In the genomic region with DNA sequence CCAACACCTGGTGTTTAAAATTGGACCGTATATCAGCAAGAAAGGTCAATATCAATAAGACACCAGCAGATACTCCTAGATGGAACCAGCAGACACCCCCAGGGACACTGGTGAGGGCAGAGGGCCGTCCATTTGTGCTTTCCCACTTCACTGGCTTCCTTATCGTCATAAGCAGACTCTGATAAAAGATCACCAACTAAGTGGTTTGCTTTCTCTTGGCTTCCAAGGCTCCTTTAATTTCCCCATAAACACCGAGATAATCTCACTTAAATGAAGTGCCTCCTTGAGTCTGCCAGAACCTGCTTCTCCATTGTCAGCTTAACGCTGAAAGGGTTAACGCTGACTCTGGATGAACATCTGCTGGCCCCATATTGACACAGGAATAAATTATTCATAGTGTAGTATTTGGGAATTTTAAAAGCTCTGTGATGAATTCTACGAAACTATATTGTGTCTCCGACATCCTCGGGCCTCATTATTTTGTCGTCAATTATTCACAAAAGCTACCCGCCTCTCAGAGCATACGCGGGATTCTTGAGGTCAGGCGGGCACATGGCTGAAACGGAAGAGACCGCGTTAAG, we compare ENCODE assay signal across 10 mouse cellular contexts.
DNase-seq lines count a peak whose midpoint lies in the region; ATAC-seq and TF ChIP-seq lines count a peak whose summit lies in the region.
"Had no signal": no experiment of that assay in that cellular context is flagged by ENCODE, and none has a peak within 500 bp of the region (broad histone marks: within the 10 kb centered on the region; RNA-seq: fewer than 3 reads in every experiment).

No protein-coding gene starts in this region.

- H3K4me1 ChIP-seq in embryonic facial prominence, embryonic 11.5 days (ENCODE audit: control insufficient read depth, insufficient read depth, low read length), result no peaks in the 10 kb centered on the region; the same call in 1 of the 2 replicates
- peaks cover 60% of the 10 kb centered on the region for H3K4me1 ChIP-seq in embryonic facial prominence, embryonic 10.5 days
- H3K4me1 ChIP-seq in cortical plate, adult 2 months (ENCODE audit: control insufficient read depth, insufficient read depth, low read length), result peaks cover 3% of the 10 kb centered on the region
- H3K4me1 ChIP-seq in hindbrain, embryonic 14.5 days (replicated peaks; ENCODE audit: control insufficient read depth, insufficient read depth, low read length), result peaks cover 65% of the 10 kb centered on the region
- peaks cover 56% of the 10 kb centered on the region for H3K4me1 ChIP-seq in midbrain, embryonic 16.5 days (ENCODE audit: control insufficient read depth, insufficient read depth, low read length)

- no peaks in the 10 kb centered on the region for H3K36me3 ChIP-seq in embryonic facial prominence, embryonic 11.5 days (replicated peaks; ENCODE audit: control insufficient read depth, insufficient read depth, low read depth, low read length)
- no peaks in the 10 kb centered on the region for H3K36me3 ChIP-seq in embryonic facial prominence, embryonic 10.5 days (replicated peaks)
- H3K36me3 ChIP-seq in hindbrain, embryonic 14.5 days (replicated peaks; ENCODE audit: control insufficient read depth, insufficient read depth), result no peaks in the 10 kb centered on the region
- H3K36me3 ChIP-seq in midbrain, embryonic 16.5 days (ENCODE audit: control insufficient read depth, insufficient read depth, low read length), result no peaks in the 10 kb centered on the region

- no peak for TF ChIP-seq CTCF in cortical plate, adult 2 months (IDR thresholded peaks at IDR 0.05; ENCODE audit: extremely low read depth, insufficient read depth, low read length)

- H3K9ac ChIP-seq in embryonic facial prominence, embryonic 11.5 days (replicated peaks; ENCODE audit: low read length), result peak overlapping the region; percentile 18; the same call in 1 of the 2 replicates
- peak overlapping the region; percentile 48 for H3K9ac ChIP-seq in hindbrain, embryonic 14.5 days
- H3K9ac ChIP-seq in midbrain, embryonic 16.5 days (ENCODE audit: low read depth, low read length), result peak overlapping the region; percentile 53

- no peak for TF ChIP-seq POLR2A in cortical plate, adult 2 months (IDR thresholded peaks at IDR 0.05; ENCODE audit: extremely low read depth, insufficient read depth, low read length)

- 0 out of 2 replicates have a peak overlapping the region, but pooled peaks have one; percentile 20 for H3K27ac ChIP-seq in embryonic facial prominence, embryonic 11.5 days (replicated peaks; ENCODE audit: low read depth, low read length)
- no peak overlapping the region for H3K27ac ChIP-seq in embryonic facial prominence, embryonic 10.5 days (replicated peaks)
- H3K27ac ChIP-seq in cortical plate, adult 2 months (ENCODE audit: insufficient read depth, low read length), result no peak overlapping the region
- H3K27ac ChIP-seq in hindbrain, embryonic 14.5 days, result peak overlapping the region; percentile 88
- peak overlapping the region; percentile 74 for H3K27ac ChIP-seq in midbrain, embryonic 16.5 days (ENCODE audit: low read length)

- WGBS in embryonic facial prominence, embryonic 11.5 days, result 70% methylated on average over 17 of the region's 17 CpGs
- 77% methylated on average over 17 of the region's 17 CpGs for WGBS in embryonic facial prominence, embryonic 10.5 days
- WGBS in hindbrain, embryonic 14.5 days, result 23% methylated on average over 17 of the region's 17 CpGs
- 8% methylated on average over 17 of the region's 17 CpGs for WGBS in midbrain, embryonic 16.5 days

- H3K27me3 ChIP-seq in embryonic facial prominence, embryonic 11.5 days (ENCODE audit: control insufficient read depth, insufficient read depth, low read length), result no peaks in the 10 kb centered on the region
- no peaks in the 10 kb centered on the region for H3K27me3 ChIP-seq in embryonic facial prominence, embryonic 10.5 days (replicated peaks; ENCODE audit: low read depth, poor library complexity, severe bottlenecking)
- no peaks in the 10 kb centered on the region for H3K27me3 ChIP-seq in hindbrain, embryonic 14.5 days (ENCODE audit: control insufficient read depth, insufficient read depth, low read length)
- no peaks in the 10 kb centered on the region for H3K27me3 ChIP-seq in midbrain, embryonic 16.5 days (ENCODE audit: control insufficient read depth, insufficient read depth, low read depth, low read length)

- no peak overlapping the region for H3K4me3 ChIP-seq in embryonic facial prominence, embryonic 11.5 days (ENCODE audit: low read depth, low read length)
- no peak overlapping the region for H3K4me3 ChIP-seq in embryonic facial prominence, embryonic 10.5 days
- peak overlapping the region; percentile 22; the same call in 1 of the 2 replicates for H3K4me3 ChIP-seq in cortical plate, adult 2 months (ENCODE audit: insufficient read depth, low read length)
- peak overlapping the region; percentile 14; the same call in 1 of the 2 replicates for H3K4me3 ChIP-seq in hindbrain, embryonic 14.5 days (replicated peaks; ENCODE audit: low read length)
- H3K4me3 ChIP-seq in midbrain, embryonic 16.5 days (ENCODE audit: low read depth, low read length), result peak overlapping the region; percentile 28
- H3K4me3 ChIP-seq: megakaryocyte, embryonic 14.5 days had no signal

- H3K9me3 ChIP-seq in embryonic facial prominence, embryonic 11.5 days (replicated peaks; ENCODE audit: control insufficient read depth, low read length), result no peaks in the 10 kb centered on the region
- H3K9me3 ChIP-seq in embryonic facial prominence, embryonic 10.5 days, result no peaks in the 10 kb centered on the region
- no peaks in the 10 kb centered on the region for H3K9me3 ChIP-seq in hindbrain, embryonic 14.5 days (ENCODE audit: control insufficient read depth, low read length)
- no peaks in the 10 kb centered on the region for H3K9me3 ChIP-seq in midbrain, embryonic 16.5 days (replicated peaks; ENCODE audit: control insufficient read depth, low read length, poor library complexity, severe bottlenecking)
- H3K9me3 ChIP-seq: megakaryocyte, embryonic 14.5 days had no signal

- no peak overlapping the region for H3K4me2 ChIP-seq in embryonic facial prominence, embryonic 11.5 days (ENCODE audit: low read depth, low read length)
- H3K4me2 ChIP-seq in hindbrain, embryonic 14.5 days (replicated peaks), result peak overlapping the region; percentile 52
- H3K4me2 ChIP-seq in midbrain, embryonic 16.5 days (ENCODE audit: low read length), result peak overlapping the region; percentile 58

- ATAC-seq in embryonic facial prominence, embryonic 11.5 days (replicated peaks; ENCODE audit: insufficient number of reproducible peaks, low FRiP score, low TSS enrichment, low read depth), result no peak
- ATAC-seq in hindbrain, embryonic 14.5 days (ENCODE audit: low FRiP score), result peak; percentile 25; the same call in 1 of the 2 replicates
- no peak for ATAC-seq in midbrain, embryonic 16.5 days

- DNase-seq in embryonic facial prominence, embryonic 11.5 days (ENCODE audit: low spot score), result no peak
- DNase-seq in embryonic facial prominence, embryonic 10.5 days (ENCODE audit: low spot score), result no peak
- DNase-seq in hindbrain, embryonic 14.5 days (ENCODE audit: low spot score), result peak; percentile 50
- DNase-seq in c-Kit-positive CD71-positive TER-119-positive erythroid progenitor cells, embryonic 14.5 days (ENCODE audit: low spot score), result no peak
- DNase-seq in cerebellum, postnatal 14 days, result no peak
- DNase-seq in liver, result no peak
- DNase-seq: spleen, adult 18-20 months had no signal

Comparison
In these comparisons a context has a peak if more than half of its experiments do, and no peak if none do; other contexts are left out.
1. H3K27ac ChIP-seq: peak in embryonic facial prominence, embryonic 11.5 days (single experiment), hindbrain, embryonic 14.5 days (single experiment) and midbrain, embryonic 16.5 days (single experiment); none in embryonic facial prominence, embryonic 10.5 days (single experiment) and cortical plate, adult 2 months (single experiment).
2. H3K4me3 ChIP-seq: peak in cortical plate, adult 2 months (single experiment), hindbrain, embryonic 14.5 days (single experiment) and midbrain, embryonic 16.5 days (single experiment); none in embryonic facial prominence, embryonic 11.5 days (single experiment) and embryonic facial prominence, embryonic 10.5 days (single experiment).
3. Peak in every context shown above with its lines, with median percentiles within 50 percentile points of each other: H3K9ac ChIP-seq.